ENCODE assay signal across 1 mouse cellular context in genomic region chr7:89481723-89482122, GRCm38 (mm10).
TF ChIP-seq lines count a peak whose summit lies in the region.

No protein-coding gene starts in this region.

TF ChIP-seq in CH12.LX, 34 proteins besides CTCF, POLR2A, EP300 and RAD21 (continued from another document):
- no peak for TF ChIP-seq GABPA (IDR thresholded peaks at IDR 0.05; ENCODE audit: insufficient replicate concordance, low read depth, low read length)
